Comparison of ENCODE assay signal across 8 mouse cellular contexts in genomic region chr2:38286733-38287551, GRCm38 (mm10). TPM values are rescaled to one million over a fixed set of nuclear protein-coding genes. Genes with fewer than 3 reads are reported as not detected.
A peak's percentile ranks its signal among the peaks of the same experiment; 100 is the strongest.
DNase-seq lines count a peak whose midpoint lies in the region; ATAC-seq and TF ChIP-seq lines count a peak whose summit lies in the region.

Gene Dennd1a, minus strand, starts transcription at chr2:38287390.

- H3K27ac ChIP-seq in CH12.LX (ENCODE audit: insufficient read depth, low read depth) = no peak within 1 kb of the TSS
- H3K27ac ChIP-seq in forebrain, embryonic 12.5 days = peak within 1 kb of the TSS; percentile 93
- H3K27ac ChIP-seq in heart, postnatal 0 days (ENCODE audit: low read depth) = peak within 1 kb of the TSS; percentile 93
- peak within 1 kb of the TSS; percentile 90 for H3K27ac ChIP-seq in liver, embryonic 16.5 days (ENCODE audit: low read length)
- H3K27ac ChIP-seq in neural tube, embryonic 13.5 days (replicated peaks) = peak within 1 kb of the TSS; percentile 88
- H3K27ac ChIP-seq in testis, adult 2 months (ENCODE audit: control insufficient read depth, insufficient read depth, low read depth, low read length) = peak within 1 kb of the TSS; percentile 69

- peak within 1 kb of the TSS; percentile 75 for H3K4me2 ChIP-seq in CH12.LX (ENCODE audit: insufficient read depth, low read depth, poor library complexity, severe bottlenecking)
- peak within 1 kb of the TSS; percentile 69 for H3K4me2 ChIP-seq in forebrain, embryonic 12.5 days
- H3K4me2 ChIP-seq in heart, postnatal 0 days (ENCODE audit: low read depth, low read length) = peak within 1 kb of the TSS; percentile 79
- peak within 1 kb of the TSS; percentile 73 for H3K4me2 ChIP-seq in liver, embryonic 16.5 days (ENCODE audit: low read depth, low read length)
- peak within 1 kb of the TSS; percentile 72 for H3K4me2 ChIP-seq in neural tube, embryonic 13.5 days

- peak within 1 kb of the TSS; percentile 58 to 91 (median 82) for H3K4me3 ChIP-seq in CH12.LX (replicated peaks in 1 of 3; ENCODE audit: low read depth in 2 of 3, low read length in 2 of 3, poor library complexity in 1 of 3)
- peak within 1 kb of the TSS; percentile 69 for H3K4me3 ChIP-seq in forebrain, embryonic 12.5 days (replicated peaks)
- peak within 1 kb of the TSS; percentile 80 for H3K4me3 ChIP-seq in heart, postnatal 0 days (ENCODE audit: low read depth, low read length)
- H3K4me3 ChIP-seq in liver, embryonic 16.5 days (ENCODE audit: low read depth, low read length) = peak within 1 kb of the TSS; percentile 93
- peak within 1 kb of the TSS; percentile 84 for H3K4me3 ChIP-seq in neural tube, embryonic 13.5 days
- H3K4me3 ChIP-seq in testis, adult 2 months (ENCODE audit: control insufficient read depth, low read depth, low read length) = peak within 1 kb of the TSS; percentile 97

- 1% methylated on average over 74 of the region's 81 CpGs for WGBS in forebrain, embryonic 12.5 days
- WGBS in heart, postnatal 0 days = 2% methylated on average over 69 of the region's 81 CpGs
- WGBS in liver, embryonic 16.5 days (ENCODE audit: insufficient replicate concordance) = under 1% methylated on average over 77 of the region's 81 CpGs
- WGBS in neural tube, embryonic 13.5 days = under 1% methylated on average over 61 of the region's 81 CpGs

- in situ Hi-C loops in CH12.LX (cut with MboI; ENCODE audit: low pct_ligation_motif_present, low pct_unique_long_range_greater_than_20kb, low sequenced_read_pairs) = no loop called here

- TF ChIP-seq EP300 in CH12.LX (IDR thresholded peaks at IDR 0.05; ENCODE audit: low read length) = no peak
- TF ChIP-seq EP300 in heart, postnatal 0 days (IDR thresholded peaks at IDR 0.05; ENCODE audit: low read depth) = no peak; the same call in 1 of the 2 replicates

- no peaks in the 10 kb centered on the region for H3K9me3 ChIP-seq in CH12.LX (replicated peaks; ENCODE audit: low read length)
- no peaks in the 10 kb centered on the region for H3K9me3 ChIP-seq in forebrain, embryonic 12.5 days
- H3K9me3 ChIP-seq in heart, postnatal 0 days (replicated peaks; ENCODE audit: control insufficient read depth, low read length) = no peaks in the 10 kb centered on the region
- H3K9me3 ChIP-seq in liver, embryonic 16.5 days (replicated peaks; ENCODE audit: control insufficient read depth, low read length) = no peaks in the 10 kb centered on the region
- H3K9me3 ChIP-seq in neural tube, embryonic 13.5 days = no peaks in the 10 kb centered on the region

- dilution Hi-C loops in CH12.LX (cut with MboI; ENCODE audit: extremely low pct_ligation_motif_present, extremely low pct_unique_long_range_greater_than_20kb, low sequenced_read_pairs) = no loop called here

- H3K36me3 ChIP-seq in CH12.LX (replicated peaks in 1 of 2; ENCODE audit: control insufficient read depth in 1 of 2, insufficient read depth in 1 of 2, low read length in 1 of 2) = no peaks in the 10 kb centered on the region
- no peaks in the 10 kb centered on the region for H3K36me3 ChIP-seq in forebrain, embryonic 12.5 days (replicated peaks)
- no peaks in the 10 kb centered on the region for H3K36me3 ChIP-seq in heart, postnatal 0 days (replicated peaks; ENCODE audit: control insufficient read depth, insufficient read depth, low read length)
- H3K36me3 ChIP-seq in liver, embryonic 16.5 days (ENCODE audit: control insufficient read depth, insufficient read depth) = no peaks in the 10 kb centered on the region
- no peaks in the 10 kb centered on the region for H3K36me3 ChIP-seq in neural tube, embryonic 13.5 days
- no peaks in the 10 kb centered on the region for H3K36me3 ChIP-seq in testis, adult 2 months (ENCODE audit: control insufficient read depth, insufficient read depth, low read length)

- peak; percentile 68 for DNase-seq in CH12.LX (ENCODE audit: extremely low read depth)
- DNase-seq in c-Kit-positive CD71-positive TER-119-negative erythroid progenitor cells, embryonic 14.5 days (ENCODE audit: low read depth) = peak; percentile 71
- DNase-seq in heart, postnatal 0 days (ENCODE audit: low spot score) = peak; percentile 86
- peak; percentile 90 to 94 for DNase-seq in kidney, postnatal 4 days

- TF ChIP-seq RAD21 in CH12.LX (IDR thresholded peaks at IDR 0.05; ENCODE audit: low read depth, low read length) = no peak

- peak; percentile 94 for ATAC-seq in forebrain, embryonic 12.5 days (ENCODE audit: low FRiP score)
- ATAC-seq in heart, postnatal 0 days (ENCODE audit: insufficient read depth, low read depth) = peak; percentile 95
- peak; percentile 91 for ATAC-seq in liver, embryonic 16.5 days (ENCODE audit: low read depth)
- peak; percentile 96 for ATAC-seq in neural tube, embryonic 13.5 days (ENCODE audit: low read depth)

- H3K27me3 ChIP-seq in CH12.LX (replicated peaks) = no peaks in the 10 kb centered on the region
- H3K27me3 ChIP-seq in forebrain, embryonic 12.5 days = peaks cover 3% of the 10 kb centered on the region; the same call in 1 of the 2 replicates
- H3K27me3 ChIP-seq in heart, postnatal 0 days (ENCODE audit: control insufficient read depth, insufficient read depth, low read length) = no peaks in the 10 kb centered on the region
- no peaks in the 10 kb centered on the region for H3K27me3 ChIP-seq in liver, embryonic 16.5 days (ENCODE audit: control insufficient read depth, insufficient read depth, low read depth, low read length)
- no peaks in the 10 kb centered on the region for H3K27me3 ChIP-seq in neural tube, embryonic 13.5 days
- no peaks in the 10 kb centered on the region for H3K27me3 ChIP-seq in testis, adult 2 months (ENCODE audit: control insufficient read depth, insufficient read depth, low read length)

- no peak for TF ChIP-seq CTCF in CH12.LX (conservative IDR thresholded peaks at IDR 0.05 in 1 of 2, IDR thresholded peaks at IDR 0.05 in 1 of 2; ENCODE audit: low read depth in 2 of 2, low read length in 2 of 2)
- TF ChIP-seq CTCF in heart, postnatal 0 days (IDR thresholded peaks at IDR 0.05; ENCODE audit: low read depth) = no peak
- no peak for TF ChIP-seq CTCF in testis, adult 2 months (IDR thresholded peaks at IDR 0.05; ENCODE audit: control insufficient read depth, insufficient read depth, insufficient replicate concordance, low read depth, low read length)

- H3K9ac ChIP-seq in CH12.LX (ENCODE audit: insufficient read depth, low read depth) = peak within 1 kb of the TSS; percentile 60
- H3K9ac ChIP-seq in forebrain, embryonic 12.5 days = peak within 1 kb of the TSS; percentile 82
- peak within 1 kb of the TSS; percentile 85 for H3K9ac ChIP-seq in heart, postnatal 0 days (replicated peaks; ENCODE audit: low read depth, low read length)
- peak within 1 kb of the TSS; percentile 92 for H3K9ac ChIP-seq in liver, embryonic 16.5 days (ENCODE audit: low read depth, low read length)
- peak within 1 kb of the TSS; percentile 88 for H3K9ac ChIP-seq in neural tube, embryonic 13.5 days

- H3K79me2 ChIP-seq in CH12.LX (replicated peaks; ENCODE audit: control insufficient read depth, extremely low read depth, insufficient read depth, poor library complexity, severe bottlenecking) = peaks cover 2% of the 10 kb centered on the region; the same call in 1 of the 2 replicates

- H3K4me1 ChIP-seq in CH12.LX (ENCODE audit: control insufficient read depth in 1 of 2, insufficient read depth in 2 of 2) = peaks cover 5 to 23% of the 10 kb centered on the region in 2 experiments; a peak in 2 of 4 replicates
- peaks cover 22% of the 10 kb centered on the region for H3K4me1 ChIP-seq in forebrain, embryonic 12.5 days
- peaks cover 25% of the 10 kb centered on the region for H3K4me1 ChIP-seq in heart, postnatal 0 days (ENCODE audit: control insufficient read depth, insufficient read depth)
- peaks cover 25% of the 10 kb centered on the region for H3K4me1 ChIP-seq in liver, embryonic 16.5 days (ENCODE audit: control insufficient read depth, low read depth, low read length)
- peaks cover 19% of the 10 kb centered on the region for H3K4me1 ChIP-seq in neural tube, embryonic 13.5 days (replicated peaks)
- H3K4me1 ChIP-seq in testis, adult 2 months (ENCODE audit: control insufficient read depth, insufficient read depth, low read length) = peaks cover 10% of the 10 kb centered on the region

- peak; percentile 67; the same call in 1 of the 2 replicates for TF ChIP-seq POLR2A in CH12.LX (IDR thresholded peaks at IDR 0.05; ENCODE audit: low read depth, low read length)
- TF ChIP-seq POLR2A in testis, adult 2 months (IDR thresholded peaks at IDR 0.05; ENCODE audit: control insufficient read depth, low read depth, low read length) = peak; percentile 41

TF ChIP-seq in CH12.LX, 34 proteins besides CTCF, POLR2A, EP300 and RAD21 (continues in another document):
- TF ChIP-seq PAX5 (IDR thresholded peaks at IDR 0.05; ENCODE audit: low read length) (no peak), E2F4 (IDR thresholded peaks at IDR 0.05; ENCODE audit: insufficient replicate concordance, low read depth, low read length) (no peak), SMC3 (IDR thresholded peaks at IDR 0.05; ENCODE audit: low read depth, low read length) (no peak), POLR2AphosphoS2 (IDR thresholded peaks at IDR 0.05; ENCODE audit: low read depth, low read length) (0 out of 2 replicates have a peak, but pooled peaks have one; percentile 48), ELF1 (IDR thresholded peaks at IDR 0.05; ENCODE audit: low read depth, low read length) (peak; percentile 51; the same call in 1 of the 2 replicates), USF1 (IDR thresholded peaks at IDR 0.05; ENCODE audit: low read depth, low read length) (no peak), NELFE (IDR thresholded peaks at IDR 0.05; ENCODE audit: low read depth, low read length) (peak; percentile 74), IRF4 (IDR thresholded peaks at IDR 0.05; ENCODE audit: low read depth, low read length) (0 out of 2 replicates have a peak, but pooled peaks have one; percentile 31), SIN3A (IDR thresholded peaks at IDR 0.05; ENCODE audit: low read length) (peak; percentile 66), HCFC1 (IDR thresholded peaks at IDR 0.05; ENCODE audit: low read depth, low read length) (peak; percentile 92), ETS1 (conservative IDR thresholded peaks at IDR 0.05; ENCODE audit: low read depth, low read length) (no peak), RCOR1 (conservative IDR thresholded peaks at IDR 0.05; ENCODE audit: low read depth, low read length) (no peak), UBTF (IDR thresholded peaks at IDR 0.05; ENCODE audit: low read depth, low read length) (peak; percentile 97)

RNA-seq across cellular contexts. Expression of gene Dennd1a, which starts in this region (rescaled TPM):
- total RNA-seq in CH12.LX (2012; rRNA removed) (4.1 and 4.3 TPM in 2 replicates), CH12.LX (2014; rRNA removed) (2.1 and 2.7 TPM in 2 replicates)
- polyA plus RNA-seq in CH12.LX (2012; ENCODE audit: insufficient read length, low read depth) = 5.9 and 7.3 TPM in 2 replicates
- 23.4 and 30.3 TPM in 2 replicates for polyA plus RNA-seq in forebrain, embryonic 12.5 days (2016; fragmentation: Nextera tagmentation; extraction: Ambion mirVana)
- total RNA-seq in heart, postnatal 0 days (2014; rRNA removed; ENCODE audit: low replicate concordance) = 15.8 and 23.7 TPM in 2 replicates
- polyA plus RNA-seq in heart, postnatal 0 days (2015; fragmentation: Nextera tagmentation; extraction: Ambion mirVana) = 5.7 and 5.8 TPM in 2 replicates
- polyA plus RNA-seq in liver, embryonic 16.5 days (2015; fragmentation: Nextera tagmentation; extraction: Ambion mirVana) = 7.1 and 7.9 TPM in 2 replicates
- 14.3 and 14.6 TPM in 2 replicates for polyA plus RNA-seq in neural tube, embryonic 13.5 days (2015; fragmentation: Nextera tagmentation; extraction: Ambion mirVana)
- 21.0 and 21.6 TPM in 2 replicates for polyA plus RNA-seq in testis, adult 2 months (2012; rRNA removed)
